11 mouse cellular contexts compared by ENCODE assay signal in the genomic region with DNA sequence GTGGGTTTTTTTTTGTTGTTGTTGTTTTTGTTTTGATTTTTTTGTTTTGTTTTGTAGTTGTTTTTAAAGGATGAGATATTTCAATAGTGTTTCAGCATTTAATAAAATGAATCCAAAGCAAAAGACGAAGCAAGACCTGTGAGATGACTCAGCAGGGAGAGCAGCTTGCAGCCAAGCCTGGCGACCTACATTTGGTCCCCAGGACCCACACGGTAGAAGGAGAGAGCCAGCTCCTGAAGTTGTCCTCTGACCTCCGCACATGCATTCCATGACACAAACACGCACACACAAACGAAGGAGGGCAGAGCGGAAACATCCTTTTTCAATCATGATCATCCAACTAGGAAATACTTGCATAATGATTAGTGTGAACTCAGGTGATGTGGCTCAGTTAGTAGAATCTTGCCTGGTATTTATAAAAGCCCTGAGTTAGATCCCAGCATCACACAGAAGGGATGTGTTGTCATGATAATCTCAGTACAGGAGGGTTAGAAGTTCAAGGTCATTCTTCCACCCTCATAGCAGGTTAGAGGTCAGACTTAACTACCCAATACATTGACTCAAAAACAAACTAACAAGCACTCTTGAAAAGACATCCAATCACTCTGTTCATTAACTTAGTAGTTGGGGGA.
A peak's percentile ranks its signal among the peaks of the same experiment; 100 is the strongest.
DNase-seq lines count a peak whose midpoint lies in the region; ATAC-seq lines count a peak whose summit lies in the region.
"Had no signal": no experiment of that assay in that cellular context is flagged by ENCODE, and none has a peak within 500 bp of the region (broad histone marks: within the 10 kb centered on the region; RNA-seq: fewer than 3 reads in every experiment).

No protein-coding gene starts in this region.

- H3K9ac ChIP-seq in hindbrain, embryonic 12.5 days: no peak overlapping the region
- H3K9ac ChIP-seq in hindbrain, embryonic 15.5 days: no peak overlapping the region
- H3K9ac ChIP-seq: liver, embryonic 14.5 days had no signal

- intact Hi-C loops in gastrocnemius, postnatal 14 days (cut with DNase I; ENCODE audit: low total_unique reads): no loop called here

- H3K36me3 ChIP-seq in hindbrain, embryonic 12.5 days: no peaks in the 10 kb centered on the region
- H3K36me3 ChIP-seq in hindbrain, embryonic 10.5 days: no peaks in the 10 kb centered on the region
- no peaks in the 10 kb centered on the region for H3K36me3 ChIP-seq in hindbrain, embryonic 15.5 days

- no peaks in the 10 kb centered on the region for H3K27me3 ChIP-seq in hindbrain, embryonic 12.5 days
- H3K27me3 ChIP-seq in hindbrain, embryonic 10.5 days (ENCODE audit: insufficient read depth, poor library complexity, severe bottlenecking): no peaks in the 10 kb centered on the region
- no peaks in the 10 kb centered on the region for H3K27me3 ChIP-seq in hindbrain, embryonic 15.5 days

- no peak overlapping the region for H3K4me3 ChIP-seq in hindbrain, embryonic 12.5 days
- H3K4me3 ChIP-seq in hindbrain, embryonic 10.5 days: no peak overlapping the region
- H3K4me3 ChIP-seq in hindbrain, embryonic 15.5 days: no peak overlapping the region

- ATAC-seq in hindbrain, embryonic 12.5 days (ENCODE audit: low FRiP score): no peak
- no peak for ATAC-seq in hindbrain, embryonic 15.5 days (ENCODE audit: low FRiP score, low read depth)

- peaks cover 13% of the 10 kb centered on the region for H3K4me1 ChIP-seq in hindbrain, embryonic 12.5 days
- peaks cover 7% of the 10 kb centered on the region; the same call in 1 of the 2 replicates for H3K4me1 ChIP-seq in hindbrain, embryonic 10.5 days (replicated peaks)
- H3K4me1 ChIP-seq in hindbrain, embryonic 15.5 days (replicated peaks): peaks cover 21% of the 10 kb centered on the region

- H3K27ac ChIP-seq in hindbrain, embryonic 12.5 days: peak overlapping the region; percentile 30; the same call in 1 of the 2 replicates
- H3K27ac ChIP-seq in hindbrain, embryonic 10.5 days: no peak overlapping the region
- peak overlapping the region; percentile 79 for H3K27ac ChIP-seq in hindbrain, embryonic 15.5 days (replicated peaks)
- H3K27ac ChIP-seq: liver, embryonic 14.5 days had no signal

- DNase-seq in hindbrain, embryonic 10.5 days (ENCODE audit: low spot score): no peak
- peak; percentile 24 for DNase-seq in MN1 (ENCODE audit: low spot score)
- DNase-seq in cerebellum, adult 18-20 months: peak; percentile 65 to 76
- DNase-seq in gastrocnemius, postnatal 14 days: no peak
- DNase-seq in kidney, adult 11 months: no peak
- DNase-seq: heart, postnatal 10 days; kidney, adult 18-20 months; lung, postnatal 4 days had no signal

- no peak overlapping the region for H3K4me2 ChIP-seq in hindbrain, embryonic 12.5 days (replicated peaks)
- H3K4me2 ChIP-seq in hindbrain, embryonic 15.5 days: no peak overlapping the region

- no peaks in the 10 kb centered on the region for H3K9me3 ChIP-seq in hindbrain, embryonic 12.5 days (replicated peaks)
- no peaks in the 10 kb centered on the region for H3K9me3 ChIP-seq in hindbrain, embryonic 10.5 days
- no peaks in the 10 kb centered on the region for H3K9me3 ChIP-seq in hindbrain, embryonic 15.5 days

- 86% methylated on average over 7 of the region's 7 CpGs for whole genome bisulfite sequencing in hindbrain, embryonic 12.5 days
- WGBS in hindbrain, embryonic 10.5 days: 82% methylated on average over 7 of the region's 7 CpGs
- 64% methylated on average over 7 of the region's 7 CpGs for WGBS in hindbrain, embryonic 15.5 days

Comparison
In these comparisons a context has a peak if more than half of its experiments do, and no peak if none do; other contexts are left out.
1. DNase-seq: peak in MN1 (single experiment) and cerebellum, adult 18-20 months (2 of 2); none in hindbrain, embryonic 10.5 days (single experiment), gastrocnemius, postnatal 14 days (single experiment) and kidney, adult 11 months (single experiment).